Mouse (Mus musculus) lung, postnatal 0 days (tissue): ENCODE results near the gene Ntpcr.

Experiments
- CTCF ChIP-seq: IDR thresholded peaks from 2 replicates; pipeline ENCODE4 v1.5.1; 2016; ENCODE audit warnings: antibody characterized with exemption, mild to moderate bottlenecking
- EP300 ChIP-seq: IDR thresholded peaks from 2 replicates; pipeline ENCODE4 v1.6.1; 2016; ENCODE audit warnings: antibody characterized with exemption, mild to moderate bottlenecking, control low read depth

GRCm38 (mm10) chr8:125723437-125723836 is 6.3 kb upstream of the Ntpcr start:
- TF ChIP-seq EP300 (no peak), CTCF (no peak)
